Mouse (Mus musculus) heart, postnatal 36 days (tissue): Measurements from ENCODE around the gene Gfpt2. TPM values are rescaled to one million over a fixed set of nuclear protein-coding genes. Genes with fewer than 3 reads are reported as not detected.
A peak's percentile ranks its signal among the peaks of the same experiment; 100 is the strongest.
"Not testable (repeated sequence)": the region's sequence is repeated elsewhere in the genome, so short reads cannot be mapped to it uniquely, and the experiment has no call there.

Experiments used
- DNase-seq, 2 experiments: peaks; one replicate each; pipeline ENCODE4 v3.0.0; 2021 to 2022
- intact Hi-C: fragments of 180-260 bp; cut with DNase I; formaldehyde crosslinking; loops from one replicate; pipeline ENCODE4 v1.15.1; 2025
- total RNA-seq, 2 experiments: library from RNA; stranded (reverse); gene quantifications; 2 replicates each; pipeline ENCODE4 v1.2.3; 2021

Gfpt2 gene
- total RNA-seq, 2 experiments from 2014 or later, result 11.6 to 12.2 TPM

GRCm38 (mm10) chr11:49781833-49782399, 12.1 kb upstream of the Gfpt2 start:
- DNase-seq, result no peak
- intact Hi-C loops, result no loop called here

DNA sequence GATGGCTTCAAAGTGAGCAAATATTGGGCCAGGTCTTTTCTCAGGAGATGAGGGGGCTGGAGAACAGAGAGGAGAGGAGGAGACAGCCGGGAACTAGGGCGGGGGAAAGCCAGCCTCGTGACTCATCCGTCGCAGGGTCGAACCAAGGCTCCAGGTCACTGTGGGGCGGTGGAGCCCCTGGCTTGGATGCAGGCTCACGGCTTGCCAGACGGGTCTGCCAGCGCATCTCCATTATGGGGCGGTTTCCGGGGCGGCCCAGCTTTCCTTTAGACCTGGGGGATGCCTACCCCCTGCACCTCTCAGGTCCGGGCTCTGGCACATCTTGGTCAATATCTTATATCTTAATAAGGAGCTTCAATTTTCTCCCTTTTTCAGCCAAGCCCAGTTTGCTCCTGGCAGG, 847 bp upstream of the Gfpt2 start:
- intact Hi-C loops, result no loop called here
- DNase-seq, result peak; percentile 52 to 60

DNA sequence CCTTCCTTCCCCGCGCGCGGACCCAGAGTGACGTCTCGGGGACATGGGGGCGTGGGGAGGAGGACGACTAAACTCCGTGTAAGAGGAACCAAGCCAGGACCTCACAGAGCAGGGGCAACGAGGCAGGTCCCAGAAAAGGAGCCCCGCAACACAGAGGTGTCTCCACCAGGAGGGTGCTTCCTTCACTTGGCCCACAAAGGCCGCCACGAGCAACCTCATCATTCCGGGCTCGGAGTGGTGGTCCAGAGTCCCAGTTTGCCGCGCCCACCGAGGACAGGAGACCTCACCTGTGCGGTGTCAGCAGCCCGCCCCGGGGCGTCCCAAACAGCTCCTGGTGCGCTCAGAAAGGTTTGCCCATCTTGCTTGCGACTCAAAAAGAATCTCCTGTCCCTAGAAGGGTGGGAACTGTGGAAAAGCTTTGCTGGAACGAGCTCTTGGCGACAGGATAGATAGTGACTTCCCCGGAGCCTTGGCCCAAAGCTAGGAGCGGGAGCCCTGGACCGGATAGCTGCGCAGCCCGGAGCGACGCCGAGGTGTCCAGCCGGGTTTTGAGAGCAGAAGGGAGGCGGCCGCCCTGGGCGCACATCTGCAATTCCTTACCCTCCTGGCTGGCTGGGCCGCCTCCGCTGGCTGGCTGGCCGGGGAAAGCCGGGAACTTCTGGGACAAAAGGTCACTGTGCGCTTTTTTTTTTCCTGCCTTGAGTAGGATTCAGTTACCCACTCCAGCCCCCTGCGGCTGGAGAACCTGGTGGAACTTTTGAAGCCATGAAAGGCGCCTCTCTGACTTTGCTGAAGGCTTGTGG, 565 bp downstream of the Gfpt2 start:
- DNase-seq, result peak; percentile 46 to 58
- intact Hi-C loops, result no loop called here

DNA sequence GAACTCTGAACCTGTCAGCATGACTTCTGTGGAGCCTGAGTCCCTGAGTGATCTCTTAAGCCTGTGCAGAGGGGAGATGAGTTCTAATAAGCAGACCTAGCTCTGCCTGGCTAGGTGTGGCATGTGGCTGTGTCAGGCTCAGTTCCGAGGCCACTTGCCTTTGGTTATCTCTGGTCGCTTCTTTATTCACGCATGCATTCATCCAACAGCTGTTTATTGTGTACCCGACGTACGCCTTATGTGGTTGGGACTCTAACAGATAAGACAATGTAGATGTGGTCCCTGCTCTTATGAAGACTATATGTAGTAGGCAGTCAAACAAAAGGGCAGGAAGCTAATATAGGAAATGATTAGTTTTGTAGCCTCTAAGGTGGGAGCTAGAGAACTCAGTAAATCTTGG, 5.0 kb downstream of the Gfpt2 start:
- intact Hi-C loops, result no loop called here
- DNase-seq, result no peak

DNA sequence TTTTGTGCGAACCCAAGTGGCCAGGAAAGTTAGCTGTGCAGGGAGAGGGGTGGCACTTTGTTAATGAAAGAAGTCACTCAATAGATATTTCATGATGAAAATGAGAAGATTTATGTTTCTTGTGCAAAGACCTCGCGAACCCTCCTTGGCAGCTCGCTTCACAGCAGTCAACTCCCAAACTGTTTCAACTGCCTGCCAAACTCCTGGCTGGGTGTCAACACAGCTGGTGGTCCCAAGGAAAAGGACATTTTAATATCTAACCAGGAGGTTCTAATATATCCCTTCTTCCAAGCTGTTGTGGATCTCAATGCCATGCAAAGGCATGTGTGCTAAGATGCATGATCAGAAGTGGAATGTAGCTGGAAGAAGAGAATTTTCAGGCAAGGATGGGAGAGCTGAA, 7.5 kb downstream of the Gfpt2 start:
- intact Hi-C loops, result no loop called here

GRCm38 (mm10) chr11:49803801-49804200, 9.8 kb downstream of the Gfpt2 start:
- intact Hi-C loops, result no loop called here
- DNase-seq, result no peak

More for the DNA sequence above, 7.5 kb downstream of the Gfpt2 start:
- no peak for DNase-seq

- DNase-seq, result no peak
- intact Hi-C loops, result no loop called here
These were observed 12.2 kb downstream of the Gfpt2 start for GRCm38 (mm10) chr11:49806218-49806617.

DNA sequence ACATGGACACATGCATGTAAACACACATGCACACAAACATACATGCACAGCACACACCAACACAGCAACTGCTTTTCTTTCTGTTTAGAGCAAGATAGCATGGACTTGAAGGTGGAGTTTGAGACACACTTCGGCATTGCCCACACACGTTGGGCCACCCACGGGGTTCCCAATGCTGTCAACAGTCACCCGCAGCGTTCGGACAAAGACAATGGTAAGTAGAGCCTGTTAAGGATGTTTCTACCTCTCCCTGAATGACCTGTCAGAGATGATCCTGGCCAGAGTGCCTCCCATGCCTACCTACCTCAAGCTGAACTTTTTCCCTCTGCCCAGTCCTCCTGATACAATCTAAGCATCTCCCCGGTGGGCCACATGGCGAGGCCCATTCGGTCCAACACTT, 15.0 kb downstream of the Gfpt2 start:
- DNase-seq, result no peak
- intact Hi-C loops, result no loop called here

DNA sequence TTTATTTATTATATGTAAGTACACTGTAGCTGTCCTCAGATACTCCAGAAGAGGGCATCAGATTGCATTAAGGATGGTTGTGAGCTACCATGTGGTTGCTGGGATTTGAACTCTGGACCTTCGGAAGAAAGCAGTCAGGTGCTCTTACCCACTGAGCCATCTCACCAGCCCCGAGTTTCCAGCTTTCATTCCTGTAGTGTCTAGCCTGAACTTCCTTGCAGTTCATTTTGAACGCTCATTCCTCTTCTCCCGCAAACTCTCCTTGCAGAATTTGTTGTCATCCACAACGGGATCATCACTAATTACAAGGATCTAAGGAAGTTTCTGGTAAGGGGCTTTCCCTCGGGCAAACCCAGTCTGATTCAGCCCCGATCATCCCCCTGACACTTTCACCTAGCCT, 16.7 kb downstream of the Gfpt2 start:
- intact Hi-C loops, DNase-seq: not testable (repeated sequence)

DNA sequence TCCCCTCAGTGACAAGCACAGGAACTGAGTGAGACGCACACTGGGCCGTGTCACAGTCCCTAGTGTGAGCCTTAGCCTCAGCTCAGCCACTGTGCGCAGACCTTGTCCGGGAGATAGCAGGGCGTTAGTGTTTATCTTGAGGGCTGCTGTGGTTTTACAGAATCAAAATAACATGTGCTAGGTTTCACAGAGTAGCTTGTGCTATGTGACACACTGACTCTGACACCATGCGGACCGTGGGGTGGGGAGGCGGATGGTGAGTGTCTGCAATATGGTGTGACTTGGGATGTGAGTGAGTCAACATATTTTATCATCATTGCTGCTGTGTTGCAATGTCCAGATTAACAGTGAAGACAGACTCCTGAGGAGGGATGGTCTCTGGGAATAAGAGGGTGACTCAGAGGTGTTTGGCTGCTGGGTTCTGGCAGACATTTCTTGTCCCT, 17.1 kb downstream of the Gfpt2 start:
- DNase-seq, result peak in 1 of 2 experiments; percentile 37
- intact Hi-C loops, result no loop called here

GRCm38 (mm10) chr11:49811879-49812278, 17.9 kb downstream of the Gfpt2 start:
- no peak for DNase-seq
- intact Hi-C loops, result no loop called here

DNA sequence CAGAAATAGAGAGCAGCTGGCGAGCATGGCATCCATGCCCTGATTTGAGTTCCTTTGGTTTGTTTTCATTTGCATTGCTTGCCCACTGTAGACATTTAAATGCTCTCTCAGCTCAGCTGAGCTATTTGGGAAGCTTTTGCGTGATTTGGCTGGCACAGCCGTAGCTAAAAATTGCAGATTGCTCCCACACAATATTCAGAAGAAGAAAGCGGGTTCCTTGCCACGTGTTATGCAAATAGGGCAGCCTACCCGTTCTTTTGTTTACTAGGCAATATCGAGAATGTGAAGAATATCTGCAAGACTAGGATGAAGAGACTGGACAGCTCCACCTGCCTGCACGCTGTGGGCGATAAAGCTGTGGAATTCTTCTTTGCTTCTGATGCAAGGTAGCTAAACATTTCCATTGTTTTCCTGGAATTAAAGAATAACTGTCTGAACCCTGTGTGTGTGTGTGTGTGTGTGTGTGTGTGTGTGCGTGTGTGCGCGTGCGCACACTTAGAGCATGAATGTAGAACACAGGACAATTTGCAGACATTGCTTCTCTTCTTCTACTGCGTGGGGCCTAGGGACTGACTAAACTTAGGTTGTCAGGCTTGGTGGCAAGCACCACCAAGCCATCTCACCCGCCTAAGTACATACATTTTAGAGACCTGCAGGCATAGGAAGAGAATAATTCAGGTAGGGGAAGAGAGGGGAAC, 25.0 kb downstream of the Gfpt2 start:
- no peak for DNase-seq
- intact Hi-C loops, result no loop called here

- DNase-seq, result no peak
- intact Hi-C loops, result no loop called here
These were observed 25.7 kb downstream of the Gfpt2 start for GRCm38 (mm10) chr11:49819676-49820075.

GRCm38 (mm10) chr11:49820928-49821327, 26.9 kb downstream of the Gfpt2 start:
- DNase-seq, result no peak
- intact Hi-C loops, result no loop called here

DNA sequence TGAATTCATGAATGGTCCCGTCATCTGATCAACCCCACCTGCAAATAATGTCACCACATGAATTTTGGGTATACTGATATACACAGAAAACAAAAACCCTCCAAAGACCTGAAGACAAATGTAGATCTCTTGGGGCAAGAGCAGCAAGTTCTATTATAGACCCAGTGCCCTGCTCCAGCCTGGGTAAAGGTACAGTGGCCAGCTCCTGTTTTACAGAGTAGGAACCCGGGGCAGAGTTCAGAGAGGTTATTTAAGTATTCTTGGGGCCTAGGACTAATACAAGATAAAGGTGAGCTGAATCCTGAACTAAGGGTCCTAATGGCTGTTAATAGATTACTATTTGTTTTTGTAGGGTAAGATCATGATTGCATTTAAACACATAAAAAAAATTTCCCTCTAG, 27.6 kb downstream of the Gfpt2 start:
- intact Hi-C loops, result no loop called here
- DNase-seq, result no peak

GRCm38 (mm10) chr11:49822337-49822736, 28.4 kb downstream of the Gfpt2 start:
- DNase-seq, result no peak
- intact Hi-C loops, result no loop called here

GRCm38 (mm10) chr11:49824896-49825295, 30.9 kb downstream of the Gfpt2 start:
- peak; percentile 80 to 86 for DNase-seq
- intact Hi-C loops, result loop anchor here (1.0 to 5.0 kb wide), 3 partner anchors 20 to 98 kb away; no protein-coding TSS in a partner anchor

- intact Hi-C loops, result loop anchor here (5.0 kb wide), 1 partner anchor 100 kb away; no protein-coding TSS in a partner anchor
- DNase-seq, result no peak
These were observed 33.3 kb downstream of the Gfpt2 start for GRCm38 (mm10) chr11:49827243-49827642.

GRCm38 (mm10) chr11:49829176-49829745, 35.3 kb downstream of the Gfpt2 start:
- DNase-seq, result no peak
- intact Hi-C loops, result loop anchor here (5.0 kb wide), 1 partner anchor 102 kb away; no protein-coding TSS in a partner anchor

GRCm38 (mm10) chr11:49831980-49832379, 38.0 kb downstream of the Gfpt2 start:
- intact Hi-C loops, result no loop called here
- no peak for DNase-seq

DNA sequence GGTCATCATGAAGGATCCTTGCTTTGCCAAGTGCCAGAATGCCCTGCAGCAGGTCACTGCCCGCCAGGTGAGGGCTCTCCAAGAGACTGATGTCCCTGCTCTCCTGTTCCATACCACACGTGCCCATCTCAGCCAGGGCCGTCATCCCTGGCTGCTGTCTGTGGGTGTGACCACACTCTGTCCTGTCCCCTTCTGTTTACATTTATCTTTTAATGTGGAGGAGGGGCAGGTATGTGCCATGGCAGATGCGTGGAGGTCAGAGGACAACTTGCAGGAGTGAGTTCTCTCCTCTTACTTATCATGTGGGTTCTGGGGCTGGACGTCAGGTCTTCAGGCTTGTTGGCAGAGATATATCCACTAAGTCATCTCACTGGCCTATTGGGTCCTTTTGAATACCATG, 39.0 kb downstream of the Gfpt2 start:
- intact Hi-C loops, result no loop called here
- DNase-seq, result no peak
